Mouse (Mus musculus) testis, adult 2 months (tissue): Measurements from ENCODE around the gene Fmnl1.

Experiments
- CTCF ChIP-seq: fragments of 200-500 bp; IDR thresholded peaks from 2 replicates; pipeline ENCODE4 v1.5.1; 2012; ENCODE audit warnings: low read depth, mild to moderate bottlenecking, inconsistent platforms, low read length, moderate library complexity; ENCODE audit not compliant: control insufficient read depth, insufficient read depth, insufficient replicate concordance
- POLR2A ChIP-seq: fragments of 200-500 bp; IDR thresholded peaks from 2 replicates; pipeline ENCODE4 v1.6.1; 2012; ENCODE audit warnings: low read depth, mild to moderate bottlenecking, inconsistent platforms, low read length, moderate library complexity; ENCODE audit not compliant: control insufficient read depth

DNA sequence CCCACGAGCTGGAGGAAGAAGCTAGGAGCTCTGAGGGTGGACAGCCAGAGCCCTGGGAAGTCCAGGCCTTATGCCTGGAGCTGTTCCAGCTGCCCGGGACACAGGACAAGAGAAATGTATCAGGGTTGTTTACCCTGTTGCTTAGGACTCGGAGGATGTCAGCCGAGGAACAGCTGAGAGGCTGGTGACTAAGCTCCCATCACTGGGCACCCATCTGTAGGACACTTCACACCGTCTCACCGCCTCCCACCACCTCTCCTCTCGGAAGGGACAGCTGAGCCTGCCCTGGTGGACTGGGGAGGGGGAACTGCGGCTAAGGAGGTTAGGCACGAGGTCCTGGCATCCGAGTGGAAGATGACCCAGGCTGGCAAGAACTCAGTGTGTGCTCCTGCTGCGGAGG lies 64.8 kb downstream of the Fmnl1 start:
- no peak for TF ChIP-seq POLR2A
- no peak for TF ChIP-seq CTCF
